In genomic region chr11:54247251-54247950, GRCm38 (mm10) we compare ENCODE assay signal across 31 mouse cellular contexts. TPM values are rescaled to one million over a fixed set of nuclear protein-coding genes. Genes with fewer than 3 reads are reported as not detected.
DNase-seq lines count a peak whose midpoint lies in the region; ATAC-seq and TF ChIP-seq lines count a peak whose summit lies in the region.
"Had no signal": no experiment of that assay in that cellular context is flagged by ENCODE, and none has a peak within 500 bp of the region (broad histone marks: within the 10 kb centered on the region; RNA-seq: fewer than 3 reads in every experiment).

No protein-coding gene starts in this region.

- H3K4me1 ChIP-seq in midbrain, postnatal 0 days (ENCODE audit: insufficient read depth, low read length): no peaks in the 10 kb centered on the region
- H3K4me1 ChIP-seq in midbrain, embryonic 13.5 days (replicated peaks): no peaks in the 10 kb centered on the region
- H3K4me1 ChIP-seq: forebrain, embryonic 12.5 days; intestine, embryonic 15.5 days; midbrain, embryonic 10.5 days; neural tube, embryonic 15.5 days had no signal

- peak; percentile 14 for DNase-seq in midbrain, postnatal 0 days (ENCODE audit: low spot score)
- peak; percentile 62 to 74 for DNase-seq in lung, adult 18-20 months
- peak; percentile 31 for DNase-seq in lung, postnatal 10 days
- DNase-seq in heart, adult 8-10 months (ENCODE audit: low spot score): no peak
- no peak for DNase-seq in layer of hippocampus, adult 9-10 months (ENCODE audit: low spot score)
- DNase-seq: adrenal gland, postnatal 10 days; cerebellum, adult 9-10 months; gastrocnemius, adult 2 months; heart, postnatal 4 days; kidney, adult 8-10 months; kidney, postnatal 14 days; right cerebral cortex, adult 18-20 months had no signal

- no peaks in the 10 kb centered on the region; the same call in 1 of the 2 replicates for H3K27me3 ChIP-seq in midbrain, postnatal 0 days (ENCODE audit: insufficient read depth, low read length)
- H3K27me3 ChIP-seq in midbrain, embryonic 13.5 days: no peaks in the 10 kb centered on the region
- H3K27me3 ChIP-seq: forebrain, embryonic 12.5 days; heart, embryonic 15.5 days; intestine, embryonic 15.5 days; limb, embryonic 13.5 days; liver, embryonic 12.5 days; neural tube, embryonic 15.5 days; Patski had no signal

- no peak overlapping the region for H3K9ac ChIP-seq in midbrain, postnatal 0 days (replicated peaks; ENCODE audit: low read length, poor library complexity, severe bottlenecking)
- no peak overlapping the region for H3K9ac ChIP-seq in midbrain, embryonic 13.5 days (replicated peaks)
- H3K9ac ChIP-seq: forebrain, embryonic 12.5 days; heart, embryonic 15.5 days; hindbrain, embryonic 14.5 days; intestine, embryonic 15.5 days; limb, embryonic 13.5 days; liver, embryonic 12.5 days; neural tube, embryonic 15.5 days had no signal

- WGBS in midbrain, postnatal 0 days: 75% methylated on average over 10 of the region's 10 CpGs
- 86% methylated on average over 10 of the region's 10 CpGs for WGBS in midbrain, embryonic 13.5 days

- no peaks in the 10 kb centered on the region for H3K9me3 ChIP-seq in midbrain, postnatal 0 days (ENCODE audit: low read length)
- no peaks in the 10 kb centered on the region for H3K9me3 ChIP-seq in midbrain, embryonic 13.5 days
- H3K9me3 ChIP-seq: forebrain, embryonic 12.5 days; heart, embryonic 15.5 days; intestine, embryonic 15.5 days; limb, embryonic 13.5 days; liver, embryonic 12.5 days; midbrain, embryonic 10.5 days; neural tube, embryonic 15.5 days had no signal

- no peak for ATAC-seq in midbrain, postnatal 0 days (ENCODE audit: low FRiP score)
- no peak for ATAC-seq in midbrain, embryonic 13.5 days
- no peak for ATAC-seq in erythroid progenitor cell, adult 5-6 weeks (replicated peaks; ENCODE audit: low FRiP score, poor library complexity, severe bottlenecking)
- ATAC-seq: intestine, embryonic 15.5 days; liver, embryonic 12.5 days; Patski had no signal

- TF ChIP-seq CTCF in midbrain, postnatal 0 days (IDR thresholded peaks at IDR 0.05): no peak

- no peak overlapping the region for H3K27ac ChIP-seq in midbrain, postnatal 0 days (ENCODE audit: low read depth, low read length)
- H3K27ac ChIP-seq in midbrain, embryonic 13.5 days: no peak overlapping the region
- H3K27ac ChIP-seq: forebrain, embryonic 12.5 days; gastrocnemius, adult 2 months; heart, embryonic 15.5 days; hindbrain, embryonic 14.5 days; intestine, embryonic 15.5 days; limb, embryonic 13.5 days; liver, embryonic 12.5 days; macrophage; midbrain, embryonic 10.5 days; neural tube, embryonic 15.5 days had no signal

- H3K4me2 ChIP-seq in midbrain, postnatal 0 days (ENCODE audit: low read depth, low read length, poor library complexity, severe bottlenecking): no peak overlapping the region
- H3K4me2 ChIP-seq in midbrain, embryonic 13.5 days (replicated peaks): no peak overlapping the region
- H3K4me2 ChIP-seq: forebrain, embryonic 12.5 days; heart, embryonic 15.5 days; hindbrain, embryonic 14.5 days; intestine, embryonic 15.5 days; limb, embryonic 13.5 days; liver, embryonic 12.5 days; neural tube, embryonic 15.5 days had no signal

- no peak overlapping the region for H3K4me3 ChIP-seq in midbrain, postnatal 0 days (ENCODE audit: low read depth, low read length)
- no peak overlapping the region for H3K4me3 ChIP-seq in midbrain, embryonic 13.5 days (replicated peaks)
- H3K4me3 ChIP-seq: forebrain, embryonic 12.5 days; gastrocnemius, adult 2 months; heart, embryonic 15.5 days; intestine, embryonic 15.5 days; limb, embryonic 13.5 days; liver, embryonic 12.5 days; midbrain, embryonic 10.5 days; neural tube, embryonic 15.5 days had no signal

- no peaks in the 10 kb centered on the region for H3K36me3 ChIP-seq in midbrain, postnatal 0 days (ENCODE audit: insufficient read depth, low read length)
- H3K36me3 ChIP-seq in midbrain, embryonic 13.5 days: no peaks in the 10 kb centered on the region
- H3K36me3 ChIP-seq: forebrain, embryonic 12.5 days; heart, embryonic 15.5 days; intestine, embryonic 15.5 days; limb, embryonic 13.5 days; liver, embryonic 12.5 days; midbrain, embryonic 10.5 days; neural tube, embryonic 15.5 days had no signal

RNA-seq across cellular contexts. Expression of gene Csf2, which starts 2.1 kb away (rescaled TPM):
- not detected in 2 replicates for total RNA-seq in midbrain, postnatal 0 days (2014; rRNA removed)
- polyA plus RNA-seq in midbrain, postnatal 0 days (2015; fragmentation: Nextera tagmentation; extraction: Ambion mirVana): not detected in 2 replicates
- not detected in 2 replicates for polyA plus RNA-seq in midbrain, embryonic 13.5 days (2015; fragmentation: Nextera tagmentation; extraction: Ambion mirVana)
- total RNA-seq in erythroid progenitor cell, adult 5-6 weeks (2015; ENCODE audit: low replicate concordance): not detected in 2 replicates
- not detected in 2 replicates for total RNA-seq in erythroid progenitor cell, adult 5-6 weeks (2017; ENCODE audit: low replicate concordance)
- 1 to 10 TPM in 1 of 4 experiments, under 1 TPM in 1, not detected in 2; 0.56 to 1.4 TPM for total RNA-seq in heart, adult 8-10 months (2022)
- total RNA-seq: adrenal gland, postnatal 10 days; gastrocnemius, adult 2 months; gastrocnemius, postnatal 4 days; heart, postnatal 4 days; layer of hippocampus, adult 18-20 months; layer of hippocampus, postnatal 25 days; left cerebral cortex, postnatal 10 days had no signal
- polyA plus RNA-seq: embryonic facial prominence, embryonic 11.5 days; forebrain, embryonic 12.5 days; frontal cortex, adult 2 months; heart, embryonic 15.5 days; hindbrain, embryonic 14.5 days; limb, embryonic 13.5 days; liver, embryonic 12.5 days; macrophage; midbrain, embryonic 10.5 days; neural tube, embryonic 15.5 days; urinary bladder, adult 2 months had no signal

RNA-seq across cellular contexts. Expression of gene Il3, which starts 19.7 kb away (rescaled TPM):
- total RNA-seq in midbrain, postnatal 0 days (2014; rRNA removed): not detected in 2 replicates
- polyA plus RNA-seq in midbrain, postnatal 0 days (2015; fragmentation: Nextera tagmentation; extraction: Ambion mirVana): not detected in 2 replicates
- not detected in 2 replicates for polyA plus RNA-seq in midbrain, embryonic 13.5 days (2015; fragmentation: Nextera tagmentation; extraction: Ambion mirVana)
- not detected in 2 replicates for total RNA-seq in erythroid progenitor cell, adult 5-6 weeks (2015; ENCODE audit: low replicate concordance)
- total RNA-seq in erythroid progenitor cell, adult 5-6 weeks (2017; ENCODE audit: low replicate concordance): not detected in 2 replicates
- total RNA-seq in heart, adult 8-10 months (2022): not detected
- total RNA-seq: adrenal gland, postnatal 10 days; gastrocnemius, adult 2 months; gastrocnemius, postnatal 4 days; heart, postnatal 4 days; layer of hippocampus, adult 18-20 months; layer of hippocampus, postnatal 25 days; left cerebral cortex, postnatal 10 days had no signal
- polyA plus RNA-seq: embryonic facial prominence, embryonic 11.5 days; forebrain, embryonic 12.5 days; frontal cortex, adult 2 months; heart, embryonic 15.5 days; hindbrain, embryonic 14.5 days; intestine, embryonic 15.5 days; limb, embryonic 13.5 days; liver, embryonic 12.5 days; macrophage; midbrain, embryonic 10.5 days; neural tube, embryonic 15.5 days; Patski; urinary bladder, adult 2 months had no signal

RNA-seq across cellular contexts. Expression of gene Acsl6, which starts 56.2 kb away (rescaled TPM):
- total RNA-seq in midbrain, postnatal 0 days (2014; rRNA removed): 61.9 and 64.0 TPM in 2 replicates
- 52.6 and 56.2 TPM in 2 replicates for polyA plus RNA-seq in midbrain, postnatal 0 days (2015; fragmentation: Nextera tagmentation; extraction: Ambion mirVana)
- 35.1 and 36.1 TPM in 2 replicates for polyA plus RNA-seq in midbrain, embryonic 13.5 days (2015; fragmentation: Nextera tagmentation; extraction: Ambion mirVana)
- total RNA-seq in erythroid progenitor cell, adult 5-6 weeks (2015; ENCODE audit: low replicate concordance): 0.42 and 2.2 TPM in 2 replicates
- 0.77 TPM in 1 of 2 replicates, not detected in the other for total RNA-seq in erythroid progenitor cell, adult 5-6 weeks (2017; ENCODE audit: low replicate concordance)
- total RNA-seq in heart, adult 8-10 months (2022): 10 to 100 TPM; 10.1 to 17.7 (median 14.0) TPM
- polyA plus RNA-seq: macrophage had no signal

Comparison
In these comparisons a context has a peak if more than half of its experiments do, and no peak if none do; other contexts are left out.
1. DNase-seq: peak in midbrain, postnatal 0 days (single experiment), lung, adult 18-20 months (2 of 2) and lung, postnatal 10 days (single experiment); none in heart, adult 8-10 months (single experiment) and layer of hippocampus, adult 9-10 months (single experiment).